ENCODE assay signal across 9 mouse cellular contexts in genomic region chr13:56197031-56197430, GRCm38 (mm10). TPM values are rescaled to one million over a fixed set of nuclear protein-coding genes. Genes with fewer than 3 reads are reported as not detected.
A peak's percentile ranks its signal among the peaks of the same experiment; 100 is the strongest.
DNase-seq lines count a peak whose midpoint lies in the region; ATAC-seq lines count a peak whose summit lies in the region.
"Had no signal": no experiment of that assay in that cellular context is flagged by ENCODE, and none has a peak within 500 bp of the region (broad histone marks: within the 10 kb centered on the region; RNA-seq: fewer than 3 reads in every experiment).

No protein-coding gene starts in this region.

- no peaks in the 10 kb centered on the region for H3K9me3 ChIP-seq in kidney, embryonic 15.5 days (replicated peaks)
- no peaks in the 10 kb centered on the region for H3K9me3 ChIP-seq in embryonic facial prominence, embryonic 14.5 days (ENCODE audit: control insufficient read depth, low read length)
- no peaks in the 10 kb centered on the region for H3K9me3 ChIP-seq in liver, embryonic 16.5 days (replicated peaks; ENCODE audit: control insufficient read depth, low read length)

- 52% methylated on average over 12 of the region's 12 CpGs for WGBS in kidney, embryonic 15.5 days
- WGBS in embryonic facial prominence, embryonic 14.5 days = 48% methylated on average over 12 of the region's 12 CpGs
- 67% methylated on average over 12 of the region's 12 CpGs for WGBS in liver, embryonic 16.5 days (ENCODE audit: insufficient replicate concordance)

- peaks cover 16% of the 10 kb centered on the region for H3K27me3 ChIP-seq in kidney, embryonic 15.5 days
- no peaks in the 10 kb centered on the region for H3K27me3 ChIP-seq in embryonic facial prominence, embryonic 14.5 days (replicated peaks; ENCODE audit: control insufficient read depth, insufficient read depth, low read length)
- H3K27me3 ChIP-seq in liver, embryonic 16.5 days (ENCODE audit: control insufficient read depth, insufficient read depth, low read depth, low read length) = no peaks in the 10 kb centered on the region

- H3K9ac ChIP-seq in kidney, embryonic 15.5 days = no peak overlapping the region
- H3K9ac ChIP-seq in embryonic facial prominence, embryonic 14.5 days (ENCODE audit: low read depth, low read length) = peak overlapping the region; percentile 34
- no peak overlapping the region for H3K9ac ChIP-seq in liver, embryonic 16.5 days (ENCODE audit: low read depth, low read length)

- H3K4me3 ChIP-seq in kidney, embryonic 15.5 days (replicated peaks) = no peak overlapping the region
- peak overlapping the region; percentile 18 for H3K4me3 ChIP-seq in embryonic facial prominence, embryonic 14.5 days (ENCODE audit: low read depth, low read length)
- no peak overlapping the region for H3K4me3 ChIP-seq in liver, embryonic 16.5 days (ENCODE audit: low read depth, low read length)

- peak overlapping the region; percentile 6 for H3K4me2 ChIP-seq in kidney, embryonic 15.5 days
- peak overlapping the region; percentile 52 for H3K4me2 ChIP-seq in embryonic facial prominence, embryonic 14.5 days (ENCODE audit: low read depth, low read length)
- H3K4me2 ChIP-seq in liver, embryonic 16.5 days (ENCODE audit: low read depth, low read length) = peak overlapping the region; percentile 40

- H3K36me3 ChIP-seq in kidney, embryonic 15.5 days = no peaks in the 10 kb centered on the region
- H3K36me3 ChIP-seq in embryonic facial prominence, embryonic 14.5 days (ENCODE audit: control insufficient read depth, insufficient read depth, low read length) = no peaks in the 10 kb centered on the region
- H3K36me3 ChIP-seq in liver, embryonic 16.5 days (ENCODE audit: control insufficient read depth, insufficient read depth) = no peaks in the 10 kb centered on the region

- no peak overlapping the region for H3K27ac ChIP-seq in kidney, embryonic 15.5 days
- peak overlapping the region; percentile 65; the same call in 1 of the 2 replicates for H3K27ac ChIP-seq in embryonic facial prominence, embryonic 14.5 days (replicated peaks; ENCODE audit: low read depth, low read length)
- no peak overlapping the region for H3K27ac ChIP-seq in liver, embryonic 16.5 days (ENCODE audit: low read length)

- H3K4me1 ChIP-seq in kidney, embryonic 15.5 days = peaks cover 10% of the 10 kb centered on the region
- no peaks in the 10 kb centered on the region for H3K4me1 ChIP-seq in embryonic facial prominence, embryonic 14.5 days (ENCODE audit: control insufficient read depth, insufficient read depth, low read length)
- no peaks in the 10 kb centered on the region for H3K4me1 ChIP-seq in liver, embryonic 16.5 days (ENCODE audit: control insufficient read depth, low read depth, low read length)

- ATAC-seq in kidney, embryonic 15.5 days (replicated peaks; ENCODE audit: low FRiP score) = no peak; the same call in 1 of the 2 replicates
- peak; percentile 54; the same call in 1 of the 2 replicates for ATAC-seq in embryonic facial prominence, embryonic 14.5 days (ENCODE audit: low read depth)
- ATAC-seq in liver, embryonic 16.5 days (ENCODE audit: low read depth) = no peak

- no peak for DNase-seq in kidney, postnatal 25 days
- peak; percentile 36 for DNase-seq in R1 (ENCODE audit: low read depth, low spot score)
- DNase-seq in embryonic facial prominence, embryonic 14.5 days (ENCODE audit: low spot score) = peak; percentile 44
- DNase-seq in adrenal gland, postnatal 14 days = no peak
- no peak for DNase-seq in embryo, embryonic 11 days
- DNase-seq in frontal cortex, postnatal 36 days (ENCODE audit: low spot score in 2 of 2) = no peak

RNA-seq across cellular contexts. Expression of gene Tifab, which starts 18.3 kb away (rescaled TPM):
- polyA plus RNA-seq in kidney, embryonic 15.5 days (2015; fragmentation: Nextera tagmentation; extraction: Ambion mirVana) = 2.1 and 2.4 TPM in 2 replicates
- 0.93 and 0.98 TPM in 2 replicates for polyA plus RNA-seq in embryonic facial prominence, embryonic 14.5 days (2014; fragmentation: Nextera tagmentation; extraction: Ambion mirVana)
- 7.1 and 8.1 TPM in 2 replicates for polyA plus RNA-seq in liver, embryonic 16.5 days (2015; fragmentation: Nextera tagmentation; extraction: Ambion mirVana)
- total RNA-seq in adrenal gland, postnatal 14 days (2021) = 1.1 and 2.4 TPM in 2 replicates

RNA-seq across cellular contexts. Expression of gene Neurog1, which starts 54.9 kb away (rescaled TPM):
- not detected in 2 replicates for polyA plus RNA-seq in kidney, embryonic 15.5 days (2015; fragmentation: Nextera tagmentation; extraction: Ambion mirVana)
- 1.7 and 2.2 TPM in 2 replicates for polyA plus RNA-seq in embryonic facial prominence, embryonic 14.5 days (2014; fragmentation: Nextera tagmentation; extraction: Ambion mirVana)
- not detected in 2 replicates for polyA plus RNA-seq in liver, embryonic 16.5 days (2015; fragmentation: Nextera tagmentation; extraction: Ambion mirVana)
- total RNA-seq in adrenal gland, postnatal 14 days (2021) = not detected in 2 replicates
- total RNA-seq: left cerebral cortex, postnatal 36 days had no signal

Comparison
In these comparisons a context has a peak if more than half of its experiments do, and no peak if none do; other contexts are left out.
1. DNase-seq: peak in R1 (single experiment) and embryonic facial prominence, embryonic 14.5 days (single experiment); none in kidney, postnatal 25 days (0 of 2), adrenal gland, postnatal 14 days (single experiment), embryo, embryonic 11 days (single experiment) and frontal cortex, postnatal 36 days (0 of 2).
2. Peak in every context shown above with its lines, with median percentiles within 50 percentile points of each other: H3K4me2 ChIP-seq.